Mouse (Mus musculus) olfactory bulb, adult 2 months (tissue): ENCODE results near the gene Acrbp.

ENCODE experiments used
- CTCF ChIP-seq: fragments of 200-500 bp; IDR thresholded peaks from 2 replicates; pipeline ENCODE4 v1.5.1; 2012; ENCODE audit warnings: low read depth, mild to moderate bottlenecking, low read length, moderate library complexity; ENCODE audit not compliant: insufficient read depth
- POLR2A ChIP-seq: fragments of 200-500 bp; IDR thresholded peaks from 2 replicates; pipeline ENCODE4 v1.6.1; 2012; ENCODE audit warnings: mild to moderate bottlenecking, low read depth, low read length, moderate library complexity; ENCODE audit not compliant: insufficient read depth

DNA sequence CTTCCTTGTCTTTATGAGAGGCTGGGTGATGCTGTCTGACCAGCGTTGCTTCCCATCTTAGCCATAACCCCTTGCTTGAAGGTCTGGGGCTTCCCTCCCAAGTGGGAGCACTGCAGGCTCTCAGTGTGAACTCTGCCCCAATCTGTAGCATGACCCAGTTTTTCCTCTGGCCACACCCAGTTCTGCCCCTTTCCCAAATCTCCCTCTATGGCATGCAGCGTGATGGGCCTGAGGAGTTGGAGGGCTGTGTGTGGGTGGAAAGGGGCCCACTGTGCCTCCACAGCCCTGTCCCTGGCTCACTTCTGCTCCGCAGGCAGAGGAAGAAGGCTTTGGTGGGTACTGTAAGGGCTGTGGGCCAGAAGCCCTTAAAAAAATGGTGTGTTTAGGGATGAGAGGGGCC lies 49.0 kb downstream of the Acrbp start:
- no peak for TF ChIP-seq CTCF
- no peak for TF ChIP-seq POLR2A
